Mouse (Mus musculus): ENCODE measurements around the gene Fbxo46. TPM values are rescaled to one million over a fixed set of nuclear protein-coding genes. Genes with fewer than 3 reads are reported as not detected.

Fbxo46 gene
- polyA plus RNA-seq, 1 experiment from 2014 or later: 9.2 TPM

DNA sequence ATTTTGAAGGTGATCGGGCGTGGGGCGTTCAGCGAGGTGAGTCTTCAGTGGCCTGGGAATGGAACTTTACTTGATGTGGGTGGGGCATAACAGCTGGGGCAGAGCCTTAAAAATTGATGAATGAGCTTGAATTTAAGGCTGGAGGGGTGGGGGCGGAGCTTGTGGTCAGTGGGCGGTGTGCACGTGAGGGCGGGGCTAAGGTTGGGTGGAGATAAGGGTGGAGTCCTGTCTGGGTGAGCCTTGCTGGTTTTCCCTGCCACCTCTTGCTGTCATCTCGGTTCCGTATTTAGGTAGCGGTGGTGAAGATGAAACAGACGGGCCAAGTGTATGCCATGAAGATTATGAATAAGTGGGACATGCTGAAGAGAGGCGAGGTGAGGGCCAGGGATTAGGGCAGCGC, 33.6 kb upstream of the Fbxo46 start:
- Histone ChIP-seq H3K36me3 (ENCODE audit: control insufficient read depth, insufficient read depth, low read length) (peaks cover 55% of the 10 kb centered on the region), H3K27me3 (replicated peaks; ENCODE audit: control insufficient read depth, insufficient read depth, low read length) (no peaks in the 10 kb centered on the region), H3K27ac (replicated peaks; ENCODE audit: low read depth, low read length) (no peak overlapping the region), H3K4me2 (ENCODE audit: low read depth, low read length) (peak overlapping the region; percentile 30), H3K9ac (ENCODE audit: low read depth, low read length) (no peak overlapping the region), H3K4me3 (ENCODE audit: low read depth, low read length) (0 out of 2 replicates have a peak overlapping the region, but pooled peaks have one; percentile 13), H3K9me3 (ENCODE audit: control insufficient read depth, low read length) (no peaks in the 10 kb centered on the region), H3K4me1 (ENCODE audit: control insufficient read depth, insufficient read depth, low read length) (peaks cover 13% of the 10 kb centered on the region)
- ATAC-seq (ENCODE audit: low read depth): no peak
- WGBS: 17% methylated on average over 14 of the region's 14 CpGs
- DNase-seq (ENCODE audit: low spot score): peak; percentile 58

DNA sequence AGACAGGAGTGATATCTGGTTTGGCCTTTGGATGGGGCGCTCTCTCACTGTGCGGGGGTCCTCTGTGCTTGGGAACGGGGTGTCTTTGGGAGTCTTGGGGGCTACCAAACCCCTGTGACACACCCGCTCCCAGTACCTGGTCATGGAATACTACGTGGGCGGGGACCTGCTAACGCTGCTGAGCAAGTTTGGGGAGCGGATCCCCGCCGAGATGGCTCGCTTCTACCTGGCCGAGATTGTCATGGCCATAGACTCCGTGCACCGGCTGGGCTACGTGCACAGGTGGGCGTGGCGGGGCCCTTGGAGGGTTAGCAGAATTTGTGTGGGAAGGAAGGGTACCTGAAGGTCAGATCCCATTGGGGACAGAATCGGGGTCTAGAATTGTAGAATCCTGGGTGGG, 32.9 kb upstream of the Fbxo46 start:
- Histone ChIP-seq H3K27ac (replicated peaks; ENCODE audit: low read depth, low read length) (no peak overlapping the region), H3K9ac (ENCODE audit: low read depth, low read length) (no peak overlapping the region), H3K36me3 (ENCODE audit: control insufficient read depth, insufficient read depth, low read length) (peaks cover 55% of the 10 kb centered on the region), H3K4me1 (ENCODE audit: control insufficient read depth, insufficient read depth, low read length) (peaks cover 13% of the 10 kb centered on the region), H3K9me3 (ENCODE audit: control insufficient read depth, low read length) (no peaks in the 10 kb centered on the region), H3K27me3 (replicated peaks; ENCODE audit: control insufficient read depth, insufficient read depth, low read length) (no peaks in the 10 kb centered on the region), H3K4me2 (ENCODE audit: low read depth, low read length) (no peak overlapping the region), H3K4me3 (ENCODE audit: low read depth, low read length) (no peak overlapping the region)
- ATAC-seq (ENCODE audit: low read depth): no peak
- DNase-seq (ENCODE audit: low spot score): no peak
- 63% methylated on average over 18 of the region's 18 CpGs for WGBS

DNA sequence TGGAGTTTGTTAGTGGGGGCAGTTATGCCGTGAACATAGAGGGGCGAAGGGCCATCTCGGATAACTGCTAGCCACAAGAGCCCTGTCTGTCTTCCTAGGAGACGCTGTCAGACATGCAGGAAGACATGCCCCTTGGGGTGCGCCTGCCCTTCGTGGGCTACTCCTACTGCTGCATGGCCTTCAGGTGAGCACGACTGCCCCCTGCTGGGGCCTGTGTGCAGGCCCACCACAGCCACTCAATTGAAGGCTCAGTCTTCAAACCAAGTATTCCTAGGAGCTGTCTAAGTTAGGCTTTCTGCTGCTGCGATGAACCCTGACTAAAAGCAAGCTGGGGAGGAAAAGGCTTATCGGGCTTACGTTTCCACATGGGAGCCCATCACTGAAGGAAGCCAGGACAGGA, 30.8 kb upstream of the Fbxo46 start:
- peaks cover 15% of the 10 kb centered on the region for H3K4me1 ChIP-seq (ENCODE audit: control insufficient read depth, insufficient read depth, low read length)
- DNase-seq (ENCODE audit: low spot score): peak; percentile 72

DNA sequence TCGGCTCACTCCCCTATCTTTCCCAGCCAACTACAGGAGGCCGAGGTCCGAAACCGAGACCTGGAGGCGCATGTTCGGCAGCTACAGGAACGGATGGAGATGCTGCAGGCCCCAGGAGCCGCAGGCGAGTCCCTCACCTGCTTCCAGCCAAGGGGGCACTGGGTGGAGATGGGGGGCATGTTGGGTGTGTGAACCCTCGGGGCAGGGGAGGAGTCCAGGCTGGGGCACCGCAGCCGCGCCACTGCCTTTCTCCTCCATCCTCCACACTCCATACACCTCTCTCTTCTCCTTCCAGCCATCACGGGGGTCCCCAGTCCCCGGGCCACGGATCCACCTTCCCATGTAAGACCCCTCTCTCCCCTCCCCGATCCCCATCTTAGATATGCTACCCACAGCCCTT, 27.7 kb upstream of the Fbxo46 start:
- DNase-seq (ENCODE audit: low spot score) (no peak), ATAC-seq (ENCODE audit: low read depth) (no peak)
- Histone ChIP-seq H3K9me3 (ENCODE audit: control insufficient read depth, low read length) (no peaks in the 10 kb centered on the region), H3K4me3 (ENCODE audit: low read depth, low read length) (0 out of 2 replicates have a peak overlapping the region, but pooled peaks have one; percentile 80), H3K4me2 (ENCODE audit: low read depth, low read length) (peak overlapping the region; percentile 91), H3K9ac (ENCODE audit: low read depth, low read length) (peak overlapping the region; percentile 31), H3K27me3 (replicated peaks; ENCODE audit: control insufficient read depth, insufficient read depth, low read length) (no peaks in the 10 kb centered on the region), H3K36me3 (ENCODE audit: control insufficient read depth, insufficient read depth, low read length) (peaks cover 44% of the 10 kb centered on the region), H3K4me1 (ENCODE audit: control insufficient read depth, insufficient read depth, low read length) (peaks cover 16% of the 10 kb centered on the region), H3K27ac (replicated peaks; ENCODE audit: low read depth, low read length) (no peak overlapping the region)
- WGBS: 34% methylated on average over 12 of the region's 17 CpGs

More for the DNA sequence above, 30.8 kb upstream of the Fbxo46 start:
- no peak overlapping the region for H3K4me3 ChIP-seq (ENCODE audit: low read depth, low read length)
- ATAC-seq (ENCODE audit: low read depth): no peak
- no peak overlapping the region for H3K9ac ChIP-seq (ENCODE audit: low read depth, low read length)
- 40% methylated on average over 10 of the region's 10 CpGs for WGBS
- H3K4me2 ChIP-seq (ENCODE audit: low read depth, low read length): no peak overlapping the region
- no peaks in the 10 kb centered on the region for H3K9me3 ChIP-seq (ENCODE audit: control insufficient read depth, low read length)
- H3K27me3 ChIP-seq (replicated peaks; ENCODE audit: control insufficient read depth, insufficient read depth, low read length): no peaks in the 10 kb centered on the region
- H3K36me3 ChIP-seq (ENCODE audit: control insufficient read depth, insufficient read depth, low read length): peaks cover 40% of the 10 kb centered on the region
- H3K27ac ChIP-seq (replicated peaks; ENCODE audit: low read depth, low read length): no peak overlapping the region

DNA sequence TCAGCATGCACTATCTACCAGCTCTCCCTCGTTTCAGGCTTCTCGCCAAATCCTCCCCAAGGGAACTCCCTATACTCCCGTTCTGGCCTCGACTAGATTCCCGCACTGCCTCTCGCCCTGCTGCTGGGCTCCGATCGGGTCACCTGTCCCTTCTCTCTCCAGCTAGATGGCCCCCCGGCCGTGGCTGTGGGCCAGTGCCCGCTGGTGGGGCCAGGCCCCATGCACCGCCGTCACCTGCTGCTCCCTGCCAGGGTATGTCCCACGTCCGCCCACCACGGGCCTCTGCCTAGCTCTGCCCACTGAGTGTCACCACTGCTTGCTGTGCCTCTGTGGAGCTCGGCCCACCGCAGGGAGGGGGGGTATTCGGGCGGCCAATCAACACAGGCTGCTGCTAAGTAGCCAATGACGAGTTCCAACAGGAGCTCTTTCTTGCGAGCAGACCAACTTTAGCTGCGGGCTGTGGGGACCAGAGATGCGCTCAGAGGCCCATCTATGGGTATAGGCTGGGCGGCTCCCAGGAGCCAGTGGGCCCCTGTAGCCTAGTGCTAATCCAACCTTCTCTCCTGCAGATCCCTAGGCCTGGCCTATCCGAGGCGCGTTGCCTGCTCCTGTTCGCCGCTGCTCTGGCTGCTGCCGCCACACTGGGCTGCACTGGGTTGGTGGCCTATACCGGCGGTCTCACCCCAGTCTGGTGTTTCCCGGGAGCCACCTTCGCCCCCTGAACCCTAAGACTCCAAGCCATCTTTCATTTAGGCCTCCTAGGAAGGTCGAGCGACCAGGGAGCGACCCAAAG, 27.1 kb upstream of the Fbxo46 start:
- Histone ChIP-seq H3K9me3 (ENCODE audit: control insufficient read depth, low read length) (no peaks in the 10 kb centered on the region), H3K4me2 (ENCODE audit: low read depth, low read length) (peak overlapping the region; percentile 91), H3K9ac (ENCODE audit: low read depth, low read length) (peak overlapping the region; percentile 61), H3K4me3 (ENCODE audit: low read depth, low read length) (peak overlapping the region; percentile 80), H3K4me1 (ENCODE audit: control insufficient read depth, insufficient read depth, low read length) (peaks cover 22% of the 10 kb centered on the region), H3K36me3 (ENCODE audit: control insufficient read depth, insufficient read depth, low read length) (peaks cover 44% of the 10 kb centered on the region), H3K27me3 (replicated peaks; ENCODE audit: control insufficient read depth, insufficient read depth, low read length) (no peaks in the 10 kb centered on the region), H3K27ac (replicated peaks; ENCODE audit: low read depth, low read length) (peak overlapping the region; percentile 98)
- ATAC-seq (ENCODE audit: low read depth) (peak; percentile 62), DNase-seq (ENCODE audit: low spot score) (peak; percentile 96)
- WGBS: 3% methylated on average over 34 of the region's 38 CpGs

DNA sequence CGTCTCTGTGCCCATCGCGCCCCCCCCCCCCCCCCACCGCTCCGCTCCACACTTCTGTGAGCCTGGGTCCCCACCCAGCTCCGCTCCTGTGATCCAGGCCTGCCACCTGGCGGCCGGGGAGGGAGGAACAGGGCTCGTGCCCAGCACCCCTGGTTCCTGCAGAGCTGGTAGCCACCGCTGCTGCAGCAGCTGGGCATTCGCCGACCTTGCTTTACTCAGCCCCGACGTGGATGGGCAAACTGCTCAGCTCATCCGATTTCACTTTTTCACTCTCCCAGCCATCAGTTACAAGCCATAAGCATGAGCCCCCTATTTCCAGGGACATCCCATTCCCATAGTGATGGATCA, 26.5 kb upstream of the Fbxo46 start:
- Histone ChIP-seq H3K27ac (replicated peaks; ENCODE audit: low read depth, low read length) (peak overlapping the region; percentile 98), H3K27me3 (replicated peaks; ENCODE audit: control insufficient read depth, insufficient read depth, low read length) (no peaks in the 10 kb centered on the region), H3K9me3 (ENCODE audit: control insufficient read depth, low read length) (no peaks in the 10 kb centered on the region), H3K9ac (ENCODE audit: low read depth, low read length) (peak overlapping the region; percentile 61), H3K4me1 (ENCODE audit: control insufficient read depth, insufficient read depth, low read length) (peaks cover 24% of the 10 kb centered on the region), H3K4me3 (ENCODE audit: low read depth, low read length) (peak overlapping the region; percentile 80), H3K36me3 (ENCODE audit: control insufficient read depth, insufficient read depth, low read length) (peaks cover 44% of the 10 kb centered on the region), H3K4me2 (ENCODE audit: low read depth, low read length) (peak overlapping the region; percentile 91)
- DNase-seq (ENCODE audit: low spot score): peak; percentile 84
- 0% methylated on average over 10 of the region's 15 CpGs for WGBS
- ATAC-seq (ENCODE audit: low read depth): peak; percentile 58

DNA sequence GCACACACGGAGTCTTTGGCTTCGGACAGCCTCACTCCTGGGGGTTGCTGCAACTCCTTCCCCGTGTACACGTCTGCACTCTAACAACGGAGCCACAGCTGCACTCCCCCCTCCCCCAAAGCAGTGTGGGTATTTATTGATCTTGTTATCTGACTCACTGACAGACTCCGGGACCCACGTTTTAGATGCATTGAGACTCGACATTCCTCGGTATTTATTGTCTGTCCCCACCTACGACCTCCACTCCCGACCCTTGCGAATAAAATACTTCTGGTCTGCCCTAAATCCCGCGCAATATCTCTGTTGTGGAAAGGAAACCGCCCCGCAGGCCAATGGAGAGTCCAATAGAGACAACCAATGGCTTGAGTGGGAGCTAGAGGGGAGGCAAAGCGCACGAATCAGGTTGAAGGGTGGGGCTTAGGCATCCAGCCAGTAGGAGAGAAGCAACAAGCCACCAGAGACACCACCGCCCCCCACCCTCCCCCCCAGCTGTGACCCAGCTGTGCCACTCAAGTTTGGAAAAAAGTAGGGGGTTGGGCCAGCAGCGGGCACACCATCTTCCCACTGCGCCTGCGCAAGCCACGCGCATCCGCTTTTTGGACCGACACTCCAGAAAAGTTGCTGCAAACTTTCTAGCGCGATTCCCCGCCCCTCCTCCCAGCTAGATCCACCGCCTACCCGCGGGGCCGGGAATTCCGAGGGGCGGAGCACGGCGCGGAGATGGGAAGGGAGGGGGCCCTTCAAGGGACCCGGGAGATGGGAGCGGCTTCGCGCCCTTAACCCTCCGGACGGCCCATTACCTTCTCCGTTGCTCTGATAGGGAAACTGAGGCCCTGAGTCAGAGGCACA, 25.9 kb upstream of the Fbxo46 start:
- peak; percentile 99 for DNase-seq (ENCODE audit: low spot score)
- Histone ChIP-seq H3K27ac (replicated peaks; ENCODE audit: low read depth, low read length) (peak overlapping the region; percentile 98), H3K9ac (ENCODE audit: low read depth, low read length) (peak overlapping the region; percentile 95), H3K9me3 (ENCODE audit: control insufficient read depth, low read length) (no peaks in the 10 kb centered on the region), H3K4me2 (ENCODE audit: low read depth, low read length) (peak overlapping the region; percentile 91), H3K4me1 (ENCODE audit: control insufficient read depth, insufficient read depth, low read length) (peaks cover 24% of the 10 kb centered on the region), H3K27me3 (replicated peaks; ENCODE audit: control insufficient read depth, insufficient read depth, low read length) (no peaks in the 10 kb centered on the region), H3K36me3 (ENCODE audit: control insufficient read depth, insufficient read depth, low read length) (peaks cover 40% of the 10 kb centered on the region), H3K4me3 (ENCODE audit: low read depth, low read length) (peak overlapping the region; percentile 80)
- under 1% methylated on average over 37 of the region's 45 CpGs for WGBS
- peak; percentile 85 for ATAC-seq (ENCODE audit: low read depth)

DNA sequence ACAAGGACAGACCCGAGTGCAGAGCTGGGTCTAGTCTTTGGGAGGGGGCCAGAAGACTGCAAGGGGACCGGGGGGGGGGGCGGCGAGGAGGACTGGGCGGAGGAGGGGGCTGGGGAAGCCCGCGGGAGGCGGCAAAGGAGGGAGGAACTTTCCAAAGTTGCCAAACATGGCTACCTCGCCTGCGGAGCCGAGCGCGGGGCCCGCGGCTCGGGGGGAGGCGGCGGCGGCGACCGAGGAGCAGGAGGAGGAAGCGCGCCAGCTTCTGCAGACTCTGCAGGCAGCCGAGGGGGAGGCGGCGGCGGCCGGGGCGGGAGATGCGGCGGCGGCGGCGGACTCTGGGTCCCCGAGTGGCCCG, 25.2 kb upstream of the Fbxo46 start, which contains the start of gene Six5:
TSS of gene Six5 (plus strand) at position 124 of the 355 bp plus-strand sequence.
- Histone ChIP-seq H3K9ac (ENCODE audit: low read depth, low read length) (peak within 1 kb of the TSS; percentile 95), H3K4me1 (ENCODE audit: control insufficient read depth, insufficient read depth, low read length) (peaks cover 24% of the 10 kb centered on the region), H3K4me3 (ENCODE audit: low read depth, low read length) (peak within 1 kb of the TSS; percentile 80), H3K9me3 (ENCODE audit: control insufficient read depth, low read length) (no peaks in the 10 kb centered on the region), H3K27me3 (replicated peaks; ENCODE audit: control insufficient read depth, insufficient read depth, low read length) (no peaks in the 10 kb centered on the region), H3K4me2 (ENCODE audit: low read depth, low read length) (peak within 1 kb of the TSS; percentile 91), H3K27ac (replicated peaks; ENCODE audit: low read depth, low read length) (peak within 1 kb of the TSS; percentile 98), H3K36me3 (ENCODE audit: control insufficient read depth, insufficient read depth, low read length) (peaks cover 36% of the 10 kb centered on the region)
- DNase-seq (ENCODE audit: low spot score) (no peak), ATAC-seq (ENCODE audit: low read depth) (no peak)
- WGBS: 0% methylated on average over 6 of the region's 36 CpGs
